Mouse (Mus musculus): ENCODE data around the gene Mdm4.
"Not testable (repeated sequence)": the region's sequence is repeated elsewhere in the genome, so short reads cannot be mapped to it uniquely, and the experiment has no call there.

The Mdm4 gene

DNA sequence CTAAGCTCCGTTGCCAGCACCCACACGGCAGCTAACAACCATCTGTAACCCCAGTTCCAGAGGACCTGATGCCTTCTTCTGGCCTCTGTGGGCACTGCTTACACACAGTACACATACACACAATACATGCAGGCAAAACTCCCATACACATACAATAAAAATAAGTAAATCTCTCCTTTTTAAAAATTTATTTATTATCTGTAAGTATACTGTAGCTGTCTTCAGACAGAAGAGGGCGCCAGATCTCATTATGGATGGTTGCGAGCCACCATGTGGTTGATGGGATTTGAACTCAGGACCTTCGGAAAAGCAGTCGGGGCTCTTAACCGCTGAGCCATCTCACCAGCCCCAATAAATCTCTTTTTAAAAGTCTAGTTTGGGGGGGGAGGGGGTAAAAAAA lies 9.0 kb downstream of the Mdm4 start:
- in situ Hi-C loops (cut with MseI, MboI): no loop called here

DNA sequence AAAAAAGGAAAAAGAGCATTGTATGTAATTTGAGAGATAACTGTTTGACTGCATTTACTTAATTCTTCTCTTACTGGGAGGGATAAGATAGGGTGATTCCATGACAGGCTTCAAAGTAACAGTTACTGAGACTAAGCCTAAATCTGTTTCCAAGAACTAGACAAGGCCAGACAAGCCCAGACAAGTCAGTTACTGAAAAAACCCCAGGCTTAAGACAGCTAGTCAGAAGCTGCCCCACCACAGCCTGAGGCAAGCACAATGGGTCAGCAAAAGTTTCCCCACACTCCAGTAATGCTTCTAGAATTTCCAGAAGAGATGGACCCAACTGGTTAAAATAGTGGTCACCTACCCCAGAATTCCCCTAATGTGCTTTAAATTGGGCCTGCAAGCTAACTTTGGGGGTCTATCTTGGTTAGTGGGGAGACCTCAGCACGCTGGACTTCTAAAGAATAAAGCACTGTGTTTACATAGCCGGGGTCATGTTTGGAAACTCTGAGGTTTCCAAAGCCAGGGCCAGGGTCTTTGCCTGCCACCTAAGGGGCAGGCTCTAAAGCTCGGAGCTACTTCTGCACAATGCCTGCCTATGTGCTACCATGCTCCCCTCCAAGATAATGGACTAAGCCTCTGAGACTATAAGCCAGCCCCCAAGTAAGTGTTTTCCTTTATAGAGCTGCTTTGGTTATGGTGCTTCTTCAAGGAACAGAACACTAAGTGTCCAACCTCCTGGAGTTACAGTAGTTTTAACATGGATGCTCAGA lies 10.0 kb downstream of the Mdm4 start:
- in situ Hi-C loops (cut with MseI, MboI): no loop called here

DNA sequence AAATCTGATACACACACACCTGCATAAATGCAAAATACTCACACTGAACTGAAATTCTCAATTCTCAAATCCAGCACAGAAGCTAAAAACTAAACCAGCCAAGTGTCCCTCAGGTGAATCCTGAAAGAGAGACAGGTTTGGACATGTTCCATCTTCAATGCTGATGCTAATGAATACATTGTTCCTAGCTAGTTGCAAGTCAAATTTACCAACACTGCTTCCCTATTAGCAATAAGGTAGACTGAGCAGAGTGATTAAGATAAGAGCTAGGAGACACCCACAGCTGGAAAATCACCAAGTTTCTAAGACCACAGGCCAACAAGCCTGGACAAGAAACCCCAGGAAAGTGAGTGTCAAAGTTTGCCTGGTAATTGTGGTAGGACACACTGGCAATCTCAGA lies 11.0 kb downstream of the Mdm4 start:
- in situ Hi-C loops (cut with MseI, MboI): no loop called here

DNA sequence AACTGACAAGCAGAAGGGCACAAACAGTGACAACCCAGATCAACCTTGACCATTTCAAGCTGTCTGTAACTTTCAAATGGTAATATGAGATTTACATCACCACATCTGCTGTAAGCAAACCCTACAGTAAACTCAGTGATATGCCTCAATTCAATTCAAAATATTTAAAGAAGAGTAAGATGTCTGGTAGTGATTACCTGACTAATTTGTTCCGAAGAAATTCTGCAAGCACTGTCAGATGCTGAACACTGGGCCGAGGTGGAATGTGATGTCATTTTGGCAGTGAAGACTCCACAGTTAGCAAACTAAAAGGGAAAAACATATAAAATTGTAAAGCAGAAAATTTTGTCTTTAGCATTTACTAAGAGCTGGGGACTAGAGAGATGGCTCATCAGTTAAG lies 11.8 kb downstream of the Mdm4 start:
- in situ Hi-C loops (cut with MseI, MboI): no loop called here

DNA sequence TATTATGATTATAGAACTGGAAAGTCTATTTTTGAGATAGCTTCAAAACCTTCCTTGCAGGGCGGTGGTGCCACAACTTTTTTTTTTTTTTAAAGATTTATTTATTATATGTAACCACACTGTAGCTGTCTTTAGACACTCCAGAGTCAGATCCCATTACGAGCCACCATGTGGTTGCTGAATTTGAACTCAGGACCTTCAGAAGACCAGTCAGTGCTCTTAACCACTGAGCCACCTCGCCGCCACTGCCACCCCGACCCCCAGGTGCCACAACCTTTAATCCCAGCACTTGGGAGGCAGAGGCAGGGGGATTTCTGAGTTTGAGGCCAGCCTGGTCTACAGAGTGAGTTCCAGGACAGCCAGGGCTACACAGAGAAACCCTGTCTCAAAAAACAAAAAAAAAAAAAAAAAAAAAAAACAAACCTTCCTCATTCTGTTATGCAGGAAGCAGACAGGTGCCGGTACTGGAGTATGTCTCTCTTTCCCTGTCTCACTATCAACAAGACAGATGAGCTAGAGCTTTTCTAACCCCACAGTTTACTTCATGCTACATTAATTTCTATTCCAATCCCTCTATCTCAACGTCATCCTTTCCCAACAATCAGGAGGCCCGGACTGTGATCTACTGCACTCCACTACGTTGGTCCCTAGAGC lies 13.5 kb downstream of the Mdm4 start:
- in situ Hi-C loops (cut with MseI, MboI): no loop called here

DNA sequence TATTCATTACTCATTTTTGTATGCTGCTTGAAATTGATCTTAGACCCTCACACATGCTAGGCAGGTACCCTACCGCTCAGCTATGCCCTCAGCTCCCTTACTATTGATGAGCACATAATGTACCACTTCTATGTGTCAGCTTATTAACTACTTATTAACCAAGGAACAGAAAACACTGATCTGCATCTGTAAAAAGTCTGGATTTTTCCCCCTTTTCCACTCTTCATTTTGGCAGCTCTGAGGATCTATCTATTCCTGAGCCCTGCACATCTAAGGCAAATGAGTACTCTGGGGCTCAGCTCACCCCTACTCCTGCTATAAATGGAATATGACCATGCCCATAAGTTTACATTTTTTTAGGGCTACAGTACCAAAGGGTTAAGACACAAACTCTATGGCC lies 16.2 kb downstream of the Mdm4 start:
- in situ Hi-C loops (cut with MseI, MboI): no loop called here

DNA sequence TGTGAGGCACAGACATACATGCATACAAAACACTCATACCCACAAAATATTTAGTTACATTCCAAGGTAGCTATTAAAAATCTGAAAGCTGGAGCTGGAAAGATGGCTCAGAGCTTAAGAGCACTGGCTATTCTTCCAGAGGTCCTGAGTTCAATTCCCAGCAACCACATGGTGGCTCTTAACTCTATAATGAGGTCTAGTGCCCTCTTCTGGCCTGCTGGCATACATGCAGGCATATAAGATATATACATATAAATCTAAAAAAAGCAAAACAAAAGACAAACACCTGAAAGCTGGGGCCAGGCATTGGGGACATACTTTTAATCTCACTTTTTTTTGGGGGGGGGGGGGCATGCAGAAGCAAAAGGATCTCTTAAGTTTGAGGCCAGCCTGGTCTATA lies 17.0 kb downstream of the Mdm4 start:
- in situ Hi-C loops (cut with MseI, MboI): no loop called here

DNA sequence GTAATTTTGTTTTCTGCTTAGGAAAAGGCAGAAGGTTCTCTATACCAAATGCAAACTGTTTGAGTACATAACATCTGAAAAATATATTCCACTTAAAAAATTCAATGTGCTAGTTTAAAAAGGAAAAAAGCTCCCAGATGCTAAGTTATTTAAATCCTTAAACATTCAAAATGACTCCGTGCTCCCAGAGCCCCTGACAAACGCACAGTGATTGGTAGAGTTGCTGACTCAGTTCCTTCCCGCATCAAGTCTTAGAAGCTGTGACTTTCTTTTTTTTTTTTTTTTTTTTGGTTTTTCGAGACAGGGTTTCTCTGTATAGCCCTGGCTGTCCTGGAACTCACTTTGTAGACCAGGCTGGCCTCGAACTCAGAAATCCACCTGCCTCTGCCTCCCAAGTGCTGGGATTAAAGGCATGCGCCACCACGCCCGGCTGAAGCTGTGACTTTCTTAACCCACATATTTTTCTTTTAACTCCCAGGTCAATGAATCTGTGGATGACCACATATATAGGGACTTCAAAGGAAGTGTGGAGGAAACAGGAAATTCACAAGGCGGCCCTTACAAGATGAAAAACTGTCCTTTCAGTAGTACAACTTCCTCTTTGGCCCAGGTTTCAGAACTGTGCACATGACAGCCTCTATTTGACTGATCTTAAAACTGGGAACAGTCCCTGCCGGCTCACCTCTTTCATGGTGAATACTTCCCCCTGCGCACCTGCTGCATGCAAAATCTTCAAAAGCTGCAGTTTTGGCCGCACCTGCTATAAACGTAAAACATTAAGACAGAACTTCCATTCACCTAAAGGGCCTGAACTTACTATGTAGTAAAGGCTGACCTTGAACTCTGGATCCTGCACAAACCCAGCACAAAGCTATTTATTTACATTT lies 18.2 kb downstream of the Mdm4 start:
- in situ Hi-C loops (cut with MseI, MboI): no loop called here

DNA sequence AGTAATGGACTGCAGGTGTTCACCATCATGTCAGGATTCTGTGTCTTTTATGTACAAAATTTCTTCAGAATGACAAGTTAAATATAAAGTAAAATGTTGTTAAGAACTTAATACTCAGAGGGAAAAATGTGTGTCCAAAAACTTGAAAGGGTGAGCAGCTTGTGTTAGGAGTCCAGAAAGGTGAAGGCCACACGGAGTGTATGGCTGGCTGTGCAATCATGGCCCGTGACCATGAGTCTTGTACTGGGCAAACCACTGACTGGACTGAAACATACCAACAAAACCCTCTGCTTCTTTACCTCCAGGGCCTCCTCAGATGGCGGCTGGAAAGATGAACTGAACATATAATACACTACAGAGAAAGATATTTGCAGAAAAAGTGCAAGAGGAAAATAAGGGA lies 23.8 kb downstream of the Mdm4 start:
- in situ Hi-C loops (cut with MseI, MboI): no loop called here

DNA sequence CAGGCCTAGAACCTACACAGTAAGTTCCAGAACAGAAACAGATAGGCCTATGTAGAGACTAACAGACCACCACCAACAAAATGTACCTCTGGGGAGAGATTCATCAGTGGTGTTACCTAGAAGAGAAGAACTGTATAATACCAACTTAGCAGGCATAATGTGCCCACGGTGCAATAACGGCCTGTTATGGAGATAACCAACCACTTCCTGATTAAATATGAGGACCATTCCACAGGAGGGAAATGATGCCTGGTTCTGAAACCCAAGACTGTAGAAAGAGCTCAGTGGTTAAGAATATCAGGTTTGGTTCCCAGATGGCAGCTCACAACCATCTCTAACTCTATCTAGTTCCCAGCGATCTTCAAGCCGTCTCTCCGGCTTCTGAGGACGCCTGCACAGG lies 30.0 kb downstream of the Mdm4 start:
- in situ Hi-C loops (cut with MseI, MboI): no loop called here

DNA sequence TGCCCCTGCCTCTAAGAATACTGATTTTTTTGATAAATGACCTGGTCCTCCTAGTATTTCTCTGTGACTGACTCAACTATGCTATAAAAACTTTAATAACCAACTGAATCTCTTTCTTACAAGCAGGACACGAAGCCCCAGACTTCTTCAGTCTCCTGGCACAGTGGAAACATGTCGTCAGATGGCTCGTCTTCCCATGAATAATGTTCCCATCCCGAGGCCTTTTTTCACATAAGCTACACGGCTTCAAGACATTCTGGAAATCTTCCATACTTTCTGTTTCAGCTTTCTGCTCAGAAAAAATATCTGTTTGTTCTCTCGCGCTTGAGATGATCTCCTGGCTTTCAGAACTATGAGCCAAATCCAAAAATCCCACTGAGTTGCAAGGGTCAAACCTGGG lies 38.8 kb downstream of the Mdm4 start:
- in situ Hi-C loops (cut with MseI, MboI): no loop called here

DNA sequence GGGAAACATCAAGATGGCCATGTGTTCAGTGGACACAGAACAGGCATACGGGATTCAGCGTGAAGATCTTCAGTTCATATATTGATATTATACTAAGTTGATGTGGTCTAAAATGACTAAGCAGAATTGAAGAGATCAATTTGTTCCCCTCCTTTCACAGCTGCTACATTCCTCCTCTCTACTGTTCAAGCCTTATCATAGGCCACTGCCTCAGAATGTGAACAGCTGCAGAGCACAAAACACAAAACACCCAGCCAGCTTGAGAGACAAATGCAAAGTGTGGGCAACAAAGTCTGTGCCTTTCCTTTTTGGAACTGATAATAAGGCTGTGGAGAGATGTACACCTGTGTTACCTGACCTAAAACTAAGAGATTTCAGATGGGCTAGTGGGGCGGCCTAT lies 39.6 kb downstream of the Mdm4 start:
- in situ Hi-C loops (cut with MseI, MboI): no loop called here

DNA sequence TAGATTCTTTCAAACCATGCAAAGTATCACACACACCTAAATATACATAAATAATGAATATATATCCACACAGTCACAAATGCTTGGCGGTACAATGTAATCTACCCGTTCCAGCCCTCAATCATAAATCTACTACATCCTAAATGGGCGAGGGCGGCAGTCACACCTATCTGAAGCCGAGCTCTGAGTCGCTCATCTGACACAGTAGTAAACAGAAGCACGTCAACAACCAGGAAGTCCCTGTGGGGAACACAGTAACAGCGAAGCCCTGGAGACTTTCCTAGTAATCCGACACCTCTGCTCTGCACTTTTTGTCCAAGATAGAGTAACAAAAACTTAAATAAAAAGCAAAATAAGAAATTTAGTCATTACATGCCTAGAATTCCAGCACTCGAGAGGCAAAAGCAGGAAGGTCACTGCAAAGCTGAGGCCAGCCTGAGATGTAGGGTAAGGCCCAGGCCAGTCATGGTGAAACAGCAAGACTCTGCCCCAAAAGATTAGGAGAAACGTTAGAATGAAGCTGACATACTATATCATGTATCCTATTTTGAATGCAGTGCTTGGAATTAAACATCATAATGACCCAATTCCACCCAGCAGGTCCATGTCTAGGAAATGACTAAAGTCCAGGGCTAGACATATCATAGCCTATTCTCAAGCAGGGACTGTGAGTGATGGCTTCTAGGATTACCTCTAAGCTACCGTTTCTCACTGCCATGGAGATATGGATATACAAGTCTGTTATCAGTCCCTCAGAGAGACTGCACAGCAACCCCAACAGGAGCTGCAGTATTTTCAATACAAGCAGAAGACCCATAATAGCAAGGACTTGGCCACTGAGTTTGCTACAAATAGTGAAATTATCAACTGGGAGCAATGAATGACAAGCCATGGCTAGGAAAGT lies 41.6 kb downstream of the Mdm4 start:
- in situ Hi-C loops (cut with MseI, MboI): not testable (repeated sequence)

DNA sequence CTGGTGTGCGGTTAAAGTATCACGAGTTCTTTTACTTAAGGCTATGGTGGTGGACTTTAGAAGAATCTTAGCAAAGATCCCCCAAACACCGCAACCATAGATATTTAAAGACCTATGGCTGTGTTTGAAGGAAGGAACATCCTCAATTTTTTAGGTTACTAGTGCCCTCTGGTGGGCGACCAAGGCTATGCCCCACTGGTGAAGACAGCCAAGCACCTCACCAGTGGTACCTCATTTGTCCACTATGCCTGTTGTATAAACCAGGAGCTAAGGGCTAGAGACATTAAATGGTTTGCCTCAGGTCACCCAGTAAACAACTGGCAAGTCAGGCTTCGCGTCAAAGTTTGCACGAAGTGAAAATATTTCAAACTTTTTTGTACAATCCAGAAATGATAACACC lies 47.6 kb downstream of the Mdm4 start:
- in situ Hi-C loops (cut with MseI, MboI): no loop called here

DNA sequence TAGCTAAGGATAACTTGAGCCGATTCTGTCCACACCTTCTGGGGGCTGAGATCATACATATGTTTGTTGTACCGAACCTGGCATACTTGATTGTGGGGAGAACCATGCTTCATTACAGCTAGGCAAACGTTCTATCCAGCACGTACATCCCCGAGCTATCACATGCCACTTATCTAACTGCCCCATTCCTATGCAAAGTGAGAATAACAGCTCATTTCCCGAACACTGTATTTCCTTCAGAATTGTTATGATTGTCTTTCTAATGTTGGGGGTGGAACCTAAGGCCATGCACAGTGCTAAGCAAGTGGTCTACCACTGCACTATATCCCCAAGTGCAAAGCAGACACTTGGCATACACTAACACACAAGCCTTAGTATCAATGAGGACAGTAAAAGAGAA lies 49.1 kb downstream of the Mdm4 start:
- in situ Hi-C loops (cut with MseI, MboI): no loop called here

DNA sequence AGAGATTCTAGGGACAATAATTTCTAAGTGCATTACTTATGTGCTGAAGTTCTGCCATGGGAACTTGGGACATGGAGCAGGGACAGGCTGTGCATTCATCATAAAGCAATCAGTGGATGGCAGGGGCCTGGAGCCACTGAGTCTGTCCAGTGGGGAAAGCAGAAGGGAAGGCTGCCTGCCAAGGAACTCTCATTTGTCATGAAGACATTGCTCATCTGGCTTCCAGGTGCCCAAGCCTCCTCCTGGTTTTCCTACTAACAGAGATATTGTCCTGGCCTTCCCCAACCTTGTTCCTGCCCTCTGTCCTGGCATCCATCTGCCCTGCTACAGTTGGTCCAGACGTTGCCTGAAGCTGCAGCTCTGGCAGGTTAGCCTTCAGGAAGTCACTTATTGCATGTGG lies 53.0 kb downstream of the Mdm4 start:
- in situ Hi-C loops (cut with MseI, MboI): no loop called here

DNA sequence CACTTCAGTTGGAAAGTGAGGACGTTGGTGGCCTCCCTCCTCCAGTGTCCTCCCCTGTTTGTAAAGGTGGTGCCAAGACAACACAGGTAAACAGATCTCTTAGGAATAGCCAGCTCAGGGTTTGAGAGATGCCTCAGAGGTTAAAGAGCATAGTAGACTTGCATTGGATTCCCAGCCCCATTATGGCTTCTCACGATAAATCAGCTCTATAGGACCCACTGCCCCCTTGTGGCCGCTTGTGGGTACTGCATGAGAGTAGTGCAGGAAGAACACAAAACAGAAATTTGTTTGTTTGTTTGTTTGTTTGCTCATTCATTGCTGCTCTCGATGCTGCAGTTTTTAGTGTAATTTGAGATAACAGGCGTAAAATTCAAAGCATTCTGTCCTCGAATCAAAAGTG lies 61.7 kb downstream of the Mdm4 start:
- in situ Hi-C loops (cut with MseI, MboI): loop anchor here (5.0 kb wide), 1 partner anchor 206 kb away; no protein-coding TSS in a partner anchor

DNA sequence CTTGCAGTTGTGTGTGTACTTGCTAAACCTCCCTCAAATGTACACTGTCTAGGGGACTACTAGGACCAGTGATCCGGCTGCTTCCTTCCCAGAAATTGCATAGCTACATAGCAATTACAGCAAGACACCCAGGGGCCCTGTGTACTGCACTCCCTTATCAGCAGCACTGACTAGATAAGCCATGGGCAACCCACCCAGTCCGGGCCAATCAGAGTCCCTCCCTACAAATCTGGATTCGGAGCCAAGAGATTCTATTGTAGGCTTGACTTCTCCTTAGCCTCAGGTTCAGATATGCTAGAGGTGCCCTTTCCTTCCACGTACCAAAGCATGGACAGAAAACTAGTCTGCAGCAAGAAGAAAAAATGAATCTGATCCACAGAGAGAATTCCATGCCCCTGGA lies 65.7 kb downstream of the Mdm4 start:
- in situ Hi-C loops (cut with MseI, MboI): loop anchor here (5.0 kb wide), 1 partner anchor 202 kb away; no protein-coding TSS in a partner anchor

DNA sequence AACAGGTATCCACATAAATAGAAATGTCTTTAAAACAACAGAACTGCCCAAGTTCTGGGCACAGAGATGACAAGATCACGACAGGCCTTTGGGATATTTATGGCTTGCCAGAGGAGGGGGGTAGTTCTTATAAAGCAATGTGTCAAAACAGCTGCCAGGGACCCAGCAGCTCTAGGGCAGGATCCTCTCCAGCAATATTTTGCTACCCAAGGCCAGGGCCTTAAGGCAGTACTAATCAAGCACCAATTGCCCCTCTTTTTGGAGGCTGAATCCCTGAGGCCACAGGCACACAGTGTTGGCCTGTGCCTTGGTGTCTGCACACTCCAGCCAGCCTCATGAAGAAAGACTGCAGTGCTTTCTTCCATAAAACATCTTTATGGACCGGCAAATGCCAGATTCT lies 66.3 kb downstream of the Mdm4 start:
- in situ Hi-C loops (cut with MseI, MboI): no loop called here

DNA sequence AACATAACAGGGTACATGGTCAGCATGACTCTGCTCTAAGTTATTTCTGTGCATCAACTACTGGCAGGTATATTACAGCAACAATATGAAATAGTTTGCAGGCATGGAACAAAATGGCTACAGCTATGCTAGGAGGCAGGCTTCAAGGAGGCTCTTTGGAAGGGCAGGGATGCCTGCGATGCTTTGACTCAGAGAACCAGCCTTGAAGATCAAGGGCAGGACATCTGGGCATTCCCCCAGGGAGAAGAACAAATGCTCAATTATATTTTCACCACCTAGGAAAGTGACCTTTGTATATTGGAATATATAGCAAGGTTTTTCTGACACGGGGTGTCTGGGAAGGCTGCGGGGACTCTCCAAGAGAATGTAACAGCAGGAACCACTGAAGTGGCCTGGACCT lies 68.6 kb downstream of the Mdm4 start:
- in situ Hi-C loops (cut with MseI, MboI): no loop called here

DNA sequence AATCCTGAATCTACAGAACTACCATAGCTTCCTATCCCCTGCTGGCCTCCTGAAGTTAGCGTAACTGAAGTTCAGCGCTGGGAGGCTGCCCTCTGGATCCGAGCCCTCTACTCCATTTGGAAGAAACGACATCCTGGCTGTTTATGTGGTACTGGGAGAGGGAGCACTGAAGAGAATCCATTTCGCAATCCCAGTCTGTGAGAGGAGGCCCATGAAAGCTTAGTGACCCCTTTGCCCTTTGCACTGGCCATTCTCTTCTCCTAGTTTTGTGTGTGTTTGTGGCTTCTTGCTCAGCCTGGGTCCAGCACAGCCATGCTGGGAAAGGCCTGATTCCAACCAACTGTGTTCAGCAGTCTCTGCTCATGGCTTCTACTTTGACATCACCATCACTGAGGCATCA lies 73.6 kb downstream of the Mdm4 start:
- in situ Hi-C loops (cut with MseI, MboI): no loop called here

DNA sequence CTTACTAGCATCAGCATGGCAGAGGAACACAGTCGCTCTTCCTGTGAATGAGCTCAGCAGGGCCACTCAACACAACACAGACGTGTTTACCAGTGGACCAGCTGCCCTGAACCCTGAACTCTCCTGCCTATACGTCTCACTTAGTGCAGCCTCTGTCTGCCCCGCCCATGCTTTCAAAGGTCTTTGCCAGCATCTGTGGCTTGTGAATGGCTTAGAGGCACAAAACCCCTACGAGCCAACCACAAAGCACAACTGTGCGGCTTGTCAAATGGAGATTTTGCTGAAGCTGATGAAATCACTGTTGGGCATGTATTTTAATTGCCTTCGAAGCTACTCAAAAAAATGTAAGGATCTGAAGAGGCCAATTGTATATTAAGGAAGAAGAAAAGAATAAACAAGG lies 82.5 kb downstream of the Mdm4 start:
- in situ Hi-C loops (cut with MseI, MboI): no loop called here

Measured in mouse trophoblast stem cell (cell line).